Mouse (Mus musculus) A20 (cell line): ENCODE measurements around the gene Psmd6.

ENCODE experiments used
- DNase-seq: peaks from one replicate; pipeline ENCODE4 v3.0.0-alpha.2; 2011; ENCODE audit warnings: low read depth, low spot score

Psmd6 gene

GRCm38 (mm10) chr14:14120230-14121096 is at the start of gene Psmd6:
TSS of gene Psmd6 (minus strand) at chr14:14120984.
- peak; percentile 89 for DNase-seq

GRCm38 (mm10) chr14:14110710-14111109 is 10.1 kb downstream of the Psmd6 start:
- no peak for DNase-seq

GRCm38 (mm10) chr14:14104930-14105318 is 15.9 kb downstream of the Psmd6 start:
- DNase-seq: no peak

DNA sequence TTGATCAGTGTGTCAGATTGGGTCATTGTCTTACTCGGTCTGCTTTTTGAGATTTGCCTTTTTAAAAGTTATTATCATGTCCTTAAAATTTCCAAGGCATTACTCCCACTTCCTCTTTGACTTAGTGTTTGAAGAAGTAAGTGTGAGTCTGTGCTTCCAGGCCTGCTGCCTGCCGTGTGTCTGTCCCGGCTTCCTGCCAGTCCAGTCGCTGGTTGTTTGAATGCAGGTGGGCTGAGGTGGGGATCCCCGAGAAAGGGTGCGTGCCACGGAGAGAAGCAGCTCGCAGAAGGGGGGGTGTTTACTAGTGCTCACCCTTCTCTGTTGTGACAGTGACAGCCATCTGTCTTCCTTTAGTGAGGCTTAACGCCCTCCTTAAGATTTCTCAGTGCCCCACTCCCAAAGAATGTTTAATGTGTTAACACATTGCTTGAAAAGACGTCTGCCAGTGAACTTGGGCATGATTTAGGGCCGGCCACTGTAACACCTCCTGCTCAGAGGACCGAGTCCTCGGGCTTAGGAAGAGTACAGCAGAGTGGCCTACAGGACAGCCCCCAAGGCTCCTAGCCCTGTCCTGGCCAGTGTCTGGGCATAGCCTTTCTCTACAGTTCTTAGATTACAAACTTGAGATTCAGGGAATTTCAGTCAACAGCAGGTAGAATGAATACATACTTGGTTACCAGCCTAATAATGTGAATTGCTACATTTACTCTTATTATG is 16.4 kb downstream of the Psmd6 start:
- DNase-seq: no peak

- no peak for DNase-seq
Measured at GRCm38 (mm10) chr14:14101296-14101695, 19.5 kb downstream of the Psmd6 start.

GRCm38 (mm10) chr14:14100773-14101280 is 20.0 kb downstream of the Psmd6 start:
- no peak for DNase-seq

- peak; percentile 84 for DNase-seq
Measured at GRCm38 (mm10) chr14:14098330-14098980, 22.3 kb downstream of the Psmd6 start.

- no peak for DNase-seq
Measured at GRCm38 (mm10) chr14:14090571-14090970, 30.2 kb downstream of the Psmd6 start.

GRCm38 (mm10) chr14:14088016-14088791 is 32.6 kb downstream of the Psmd6 start:
- no peak for DNase-seq

GRCm38 (mm10) chr14:14087348-14087747 is 33.4 kb downstream of the Psmd6 start:
- DNase-seq: no peak

GRCm38 (mm10) chr14:14086711-14087263 is 34.0 kb downstream of the Psmd6 start:
- no peak for DNase-seq

- DNase-seq: no peak
Measured at GRCm38 (mm10) chr14:14083811-14084210, 37.0 kb downstream of the Psmd6 start.

DNA sequence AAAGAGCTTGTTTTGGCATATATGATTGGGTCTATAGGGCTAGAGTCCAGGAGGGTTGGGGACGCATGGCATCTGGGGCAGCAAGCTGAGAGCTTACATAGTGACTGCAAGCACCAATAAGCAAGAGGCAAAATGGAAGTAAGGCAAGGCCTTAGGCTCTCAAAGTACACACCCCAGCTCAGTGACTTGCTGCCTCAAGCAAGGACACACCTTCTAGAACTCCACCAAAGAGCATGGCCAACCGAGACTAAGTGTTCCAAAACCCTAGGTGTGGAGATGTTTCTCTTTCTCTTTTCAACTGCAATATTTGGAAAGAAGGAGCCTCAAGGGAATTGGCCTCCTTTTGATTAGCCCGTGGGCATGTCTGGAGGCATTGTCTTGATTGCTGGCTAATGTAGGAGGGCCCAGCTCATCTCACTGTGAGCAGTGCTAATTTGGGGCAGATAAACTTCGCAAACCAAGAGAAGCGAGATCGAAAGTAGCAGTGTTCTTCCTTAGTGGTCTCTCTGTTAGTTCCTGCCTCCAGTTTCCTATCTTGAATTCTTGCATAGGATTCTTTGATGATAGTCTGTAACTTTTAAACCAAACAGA is 40.1 kb downstream of the Psmd6 start:
- no peak for DNase-seq

GRCm38 (mm10) chr14:14071456-14071855 is 49.3 kb downstream of the Psmd6 start:
- DNase-seq: no peak

GRCm38 (mm10) chr14:14070541-14071315 is 50.1 kb downstream of the Psmd6 start:
- DNase-seq: no peak

- DNase-seq: peak; percentile 63
Measured at GRCm38 (mm10) chr14:14068553-14068952, 52.2 kb downstream of the Psmd6 start.

DNA sequence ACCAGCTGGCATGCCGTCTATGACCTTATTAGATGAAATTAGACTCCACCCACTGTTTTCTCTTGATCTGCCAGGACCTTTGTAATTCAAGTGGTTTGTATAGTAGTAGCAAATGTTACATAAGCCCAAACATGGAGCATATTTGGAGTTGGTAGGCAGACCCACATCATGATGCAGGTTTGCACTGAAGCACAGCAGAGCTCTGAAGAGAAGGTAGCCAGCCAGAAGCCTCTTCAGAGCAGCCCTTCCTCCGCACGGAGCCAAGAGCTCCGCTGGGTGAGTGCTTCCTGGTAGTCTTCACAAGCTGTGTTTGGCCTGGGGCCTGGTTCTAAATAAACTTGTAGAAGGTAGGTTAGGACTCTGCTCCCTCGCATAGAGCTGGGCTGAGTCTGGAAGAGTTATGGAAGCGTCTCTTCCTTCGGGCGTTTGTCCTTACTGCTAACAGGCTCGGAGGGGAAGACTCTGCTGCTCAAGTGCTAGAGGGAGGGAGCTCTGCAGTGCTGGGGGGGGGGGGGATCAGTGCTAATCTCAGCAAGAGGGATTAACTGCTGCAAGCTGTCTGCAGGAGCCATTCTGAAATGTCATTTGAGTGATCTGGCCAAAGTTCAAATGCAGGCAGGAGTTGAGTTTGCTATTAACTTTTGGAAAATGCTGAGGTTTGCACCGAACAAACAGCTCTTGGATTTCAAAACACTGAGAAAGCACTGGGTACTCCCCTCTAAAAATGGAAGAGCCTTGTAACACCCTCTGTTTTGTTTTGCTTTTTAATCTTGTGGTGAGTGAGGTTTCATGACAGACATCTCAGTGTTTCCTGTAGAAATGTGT is 52.9 kb downstream of the Psmd6 start:
- peak; percentile 81 for DNase-seq

DNA sequence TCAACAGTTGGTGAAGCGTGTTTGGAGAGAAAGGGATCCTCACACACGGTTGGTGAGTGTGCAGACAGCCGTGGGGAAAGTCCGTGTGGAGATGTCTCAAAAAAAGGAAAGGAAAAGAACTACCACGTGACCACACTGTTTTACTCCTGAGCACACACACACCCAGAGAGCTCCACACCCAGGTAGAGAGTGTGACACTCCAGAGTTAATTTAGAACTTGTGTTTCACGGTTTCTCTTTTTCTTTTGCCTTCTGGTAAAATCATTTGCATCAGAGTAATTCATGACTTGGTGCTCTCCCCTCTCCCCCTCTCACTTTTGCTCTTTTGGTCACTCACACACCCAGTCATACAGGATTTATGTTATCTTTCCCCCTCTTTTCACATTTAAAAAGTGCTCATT is 54.5 kb downstream of the Psmd6 start:
- DNase-seq: peak; percentile 52

DNA sequence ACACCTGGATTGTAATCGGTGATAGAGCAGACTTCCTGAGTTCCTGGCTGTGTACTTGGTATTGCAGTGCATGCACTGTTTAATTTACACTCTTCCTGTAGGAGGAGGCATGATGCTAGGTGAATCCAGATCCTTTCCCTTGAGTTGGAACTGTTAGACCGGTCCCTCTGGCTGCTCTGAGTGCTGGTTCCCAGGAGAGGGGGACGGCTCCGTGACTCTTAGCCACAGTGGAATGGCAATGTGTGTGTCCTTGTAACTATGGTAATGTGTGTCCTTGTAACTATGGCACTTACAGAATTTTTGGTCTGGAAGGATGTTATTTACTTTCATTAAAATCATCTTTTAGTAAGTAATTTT is 55.7 kb downstream of the Psmd6 start:
- DNase-seq: no peak
